Mouse (Mus musculus) 416B (cell line): ENCODE measurements at regions not wholly inside any gene's neighbourhood (a gene's known extent, or its start where the extent isn't known, plus 50 kb on each side); places are given as distances from the start of the nearest gene placed in this dataset.

Experiments
- DNase-seq: peaks from one replicate; pipeline ENCODE4 v3.0.0; 2011; ENCODE audit warnings: low read depth

- no peak for DNase-seq
Observed at GRCm38 (mm10) chr2:21129621-21130020, 75.5 kb downstream of the Enkur start.

DNA sequence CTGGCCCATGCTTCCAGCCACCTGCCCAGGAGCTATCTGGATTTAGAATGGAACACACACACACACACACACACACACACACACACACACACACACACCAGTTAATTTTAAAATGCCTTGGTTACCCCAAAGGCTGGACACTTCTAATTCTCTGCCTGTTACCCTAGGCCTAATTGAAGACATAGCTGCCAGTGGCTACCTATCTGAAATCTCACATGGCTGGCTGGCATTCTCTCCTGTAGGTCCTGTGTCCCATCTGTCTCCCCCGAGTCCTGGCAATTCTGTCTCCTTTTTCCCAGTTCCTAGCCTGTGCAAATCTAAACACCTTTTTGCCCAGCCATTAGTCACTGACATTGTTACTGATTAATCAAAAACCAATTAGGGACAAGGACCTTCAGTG lies 78.6 kb downstream of the Enkur start:
- no peak for DNase-seq

- no peak for DNase-seq
Observed at GRCm38 (mm10) chr2:21122421-21122820, 82.7 kb downstream of the Enkur start.

DNA sequence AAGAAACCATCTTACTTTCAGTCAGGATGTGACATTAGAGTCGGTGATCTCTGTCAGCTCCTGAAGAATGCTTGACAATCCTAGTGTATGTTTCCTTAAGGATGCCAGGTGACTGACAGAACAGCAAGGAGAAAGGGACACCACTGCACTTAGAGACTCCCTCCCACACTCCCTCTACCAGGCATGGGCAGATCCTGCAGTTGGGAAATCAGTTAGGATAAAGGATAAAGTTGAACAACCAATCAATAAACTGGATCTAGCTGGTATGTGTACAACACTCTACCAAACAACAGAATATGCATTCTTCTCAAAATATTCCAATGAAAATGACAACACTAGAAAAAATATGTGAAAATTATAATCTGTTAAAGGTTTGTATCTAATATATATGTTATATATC lies 83.5 kb downstream of the Enkur start:
- no peak for DNase-seq

- no peak for DNase-seq
Observed at GRCm38 (mm10) chr2:21116817-21117216, 88.3 kb downstream of the Enkur start.

- peak; percentile 75 for DNase-seq
Observed at GRCm38 (mm10) chr2:21111527-21111926, 93.6 kb downstream of the Enkur start.

- no peak for DNase-seq
Observed at GRCm38 (mm10) chr2:21100248-21100808, 104.8 kb downstream of the Enkur start.

- peak; percentile 74 for DNase-seq
Observed at GRCm38 (mm10) chr2:21091058-21091971, 113.8 kb downstream of the Enkur start.

DNA sequence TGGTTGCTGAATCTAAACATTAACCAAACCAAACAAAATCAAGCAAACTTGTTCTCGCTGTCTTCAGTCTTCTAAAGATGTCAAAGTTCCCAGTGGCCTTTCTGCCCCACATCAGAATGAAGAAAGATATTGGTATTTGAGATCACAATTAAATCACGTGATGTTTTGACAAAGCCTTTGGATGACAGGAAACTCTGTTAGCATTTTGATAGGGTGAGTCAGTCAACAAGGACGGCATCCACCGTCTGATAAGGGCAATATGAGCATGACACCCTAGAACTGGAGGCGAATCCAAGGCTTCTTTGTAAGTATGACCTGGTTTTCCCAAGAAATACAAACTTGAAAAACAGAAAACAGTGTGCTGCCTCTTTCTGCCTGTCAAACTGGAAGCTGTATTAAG lies 116.8 kb upstream of the Arhgap21 start:
- peak; percentile 59 for DNase-seq

GRCm38 (mm10) chr2:21067292-21067850 lies 98.7 kb upstream of the Arhgap21 start:
- DNase-seq = peak; percentile 13

- no peak for DNase-seq
Observed at GRCm38 (mm10) chr2:21060347-21060650, 91.6 kb upstream of the Arhgap21 start.

DNA sequence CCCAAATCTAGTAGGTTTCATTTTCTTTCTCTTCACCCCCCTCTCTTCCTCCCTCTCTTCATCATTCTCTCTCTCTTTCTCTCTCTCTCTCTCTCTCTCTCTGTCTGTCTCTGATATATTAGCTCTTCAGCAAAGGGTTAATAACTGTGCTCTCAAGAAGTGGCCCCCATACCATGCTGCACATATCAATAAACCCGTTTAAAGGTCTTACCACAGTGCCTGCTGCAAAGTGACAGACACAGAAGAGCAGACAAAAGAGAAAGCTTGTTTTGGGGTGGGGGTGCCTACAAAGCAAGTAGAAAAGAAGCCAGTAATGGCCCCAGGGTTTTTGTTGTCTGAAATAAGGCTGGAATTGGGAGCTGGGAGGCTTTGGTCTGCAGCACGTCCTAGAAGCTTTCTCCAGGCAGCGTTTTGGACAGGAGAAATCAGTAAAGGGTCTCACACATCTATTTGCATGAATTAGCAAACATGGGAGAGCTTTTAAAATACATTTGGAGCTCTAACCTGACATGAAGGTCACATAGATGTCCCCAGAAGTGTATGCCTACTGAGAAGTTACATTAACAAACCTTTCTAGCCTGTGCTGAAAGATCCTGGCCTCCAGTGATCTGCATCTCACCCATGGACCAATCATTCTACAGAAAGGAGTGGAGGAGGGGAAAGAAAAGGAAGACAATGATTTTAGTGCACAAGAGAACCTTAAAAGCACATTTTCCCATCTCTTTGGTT lies 91.1 kb upstream of the Arhgap21 start:
- no peak for DNase-seq

- DNase-seq = no peak
Observed at GRCm38 (mm10) chr2:21058940-21059339, 90.3 kb upstream of the Arhgap21 start.

GRCm38 (mm10) chr2:21056450-21057210 lies 87.9 kb upstream of the Arhgap21 start:
- no peak for DNase-seq

DNA sequence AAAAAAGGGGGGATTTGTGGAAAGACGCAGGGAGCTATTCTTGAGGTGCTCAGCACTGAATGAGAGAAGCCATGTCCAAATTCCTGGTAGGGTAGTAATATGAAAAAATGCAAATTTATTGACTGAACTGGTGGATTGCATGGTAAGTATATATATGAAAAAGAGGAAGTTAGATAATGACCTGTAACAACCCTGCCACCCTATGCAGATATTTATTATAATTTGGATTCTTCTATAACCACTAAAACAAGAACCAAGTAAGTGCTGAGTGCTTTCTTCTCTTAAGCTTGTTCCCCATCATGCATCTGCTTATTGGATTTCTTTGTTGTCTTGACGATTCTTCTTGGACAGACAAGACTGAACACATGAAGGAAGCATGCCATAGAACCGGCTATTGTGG lies 86.7 kb upstream of the Arhgap21 start:
- DNase-seq = no peak

DNA sequence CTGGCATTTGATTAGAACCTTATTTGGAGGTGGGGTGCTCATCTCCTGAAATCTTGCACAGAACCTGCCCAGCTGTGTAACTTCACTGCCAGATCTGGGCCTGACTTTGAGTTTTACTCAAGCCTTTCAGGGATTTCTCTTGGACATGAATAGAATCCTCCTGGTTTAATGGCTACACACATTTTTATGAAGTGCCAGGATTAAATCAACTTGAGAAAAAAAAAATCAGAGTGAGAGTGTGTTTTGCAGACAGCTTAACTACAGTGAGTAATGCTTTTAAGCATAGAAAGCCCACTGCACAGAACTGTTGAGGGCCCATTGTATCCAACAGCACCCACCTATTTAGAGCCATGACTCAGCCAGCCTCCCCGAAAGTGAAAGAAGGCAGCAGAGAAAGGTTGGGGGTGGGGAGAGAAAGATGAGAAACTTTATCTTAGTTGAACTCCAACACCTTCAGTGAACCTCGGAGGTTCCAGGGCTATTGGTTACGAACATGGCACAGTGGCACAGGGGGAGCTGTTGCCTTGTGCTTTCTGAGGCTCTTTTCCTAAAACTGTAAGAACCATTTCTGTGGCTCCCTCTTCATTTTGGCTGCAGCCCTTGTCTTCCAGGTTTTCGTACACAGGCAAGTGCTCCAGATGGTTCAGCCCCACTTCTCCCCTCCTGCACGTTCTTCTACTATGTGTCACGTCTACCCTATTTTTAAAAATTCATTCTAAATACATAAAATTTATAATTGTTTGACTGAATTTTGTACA lies 85.8 kb upstream of the Arhgap21 start:
- DNase-seq = no peak

DNA sequence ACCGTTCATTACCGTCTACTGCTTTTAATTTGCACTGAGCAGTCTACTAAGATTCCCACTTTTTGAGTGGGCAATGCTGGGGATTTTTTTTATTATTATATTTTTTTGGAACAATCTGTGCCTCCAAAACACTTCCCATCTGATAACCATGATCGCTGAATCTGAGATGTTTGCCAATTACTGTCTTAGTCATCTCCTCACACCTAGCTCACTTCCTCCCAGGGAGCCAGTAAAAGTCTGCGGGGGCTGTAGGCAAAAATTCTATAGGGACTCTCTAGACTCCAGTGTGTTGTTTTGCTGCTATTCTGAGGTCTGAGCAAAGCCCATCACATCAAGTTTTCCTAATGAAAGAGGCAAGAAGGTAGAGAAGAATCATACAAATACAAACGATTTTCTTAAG lies 84.9 kb upstream of the Arhgap21 start:
- DNase-seq = no peak

DNA sequence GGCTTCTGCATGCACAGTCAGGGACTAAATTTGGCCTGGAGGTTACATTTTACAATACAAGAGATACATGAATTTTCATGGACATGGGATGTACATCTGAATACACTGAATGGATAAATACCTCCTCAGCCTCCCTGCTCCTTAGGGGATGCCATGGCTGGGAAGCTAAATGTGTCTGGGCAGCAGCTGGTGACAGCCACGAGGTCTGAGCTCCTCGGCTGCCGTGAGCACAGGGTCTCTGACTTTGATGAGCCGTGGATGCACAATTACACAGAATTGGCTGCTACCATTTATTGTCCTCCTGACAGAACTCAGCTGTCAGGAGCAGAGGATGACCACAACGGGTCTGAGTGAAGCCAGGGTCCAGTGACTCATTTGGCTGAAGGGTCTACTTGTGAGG lies 80.3 kb upstream of the Arhgap21 start:
- DNase-seq = no peak

DNA sequence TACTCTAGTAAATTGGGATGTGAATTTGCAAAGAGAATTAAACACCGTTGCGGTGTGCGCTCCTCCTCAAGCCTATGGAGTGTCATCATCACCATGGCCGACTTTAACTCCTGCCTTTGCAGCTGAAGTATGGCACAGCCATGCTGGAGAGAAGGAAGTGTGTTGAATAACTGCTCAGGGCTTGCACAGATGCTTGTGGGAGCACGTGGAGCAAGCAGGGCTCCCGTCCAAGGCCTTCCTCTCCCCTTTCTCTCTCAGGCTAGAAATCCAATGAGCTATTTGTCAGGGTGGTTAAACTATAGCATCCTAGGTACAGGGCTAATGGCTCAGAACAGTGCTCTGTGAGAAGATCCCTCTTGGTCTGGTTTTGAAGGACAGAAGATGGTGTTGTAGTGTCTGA lies 79.5 kb upstream of the Arhgap21 start:
- DNase-seq = no peak

- no peak for DNase-seq
Observed at GRCm38 (mm10) chr2:21046503-21047116, 77.9 kb upstream of the Arhgap21 start.

DNA sequence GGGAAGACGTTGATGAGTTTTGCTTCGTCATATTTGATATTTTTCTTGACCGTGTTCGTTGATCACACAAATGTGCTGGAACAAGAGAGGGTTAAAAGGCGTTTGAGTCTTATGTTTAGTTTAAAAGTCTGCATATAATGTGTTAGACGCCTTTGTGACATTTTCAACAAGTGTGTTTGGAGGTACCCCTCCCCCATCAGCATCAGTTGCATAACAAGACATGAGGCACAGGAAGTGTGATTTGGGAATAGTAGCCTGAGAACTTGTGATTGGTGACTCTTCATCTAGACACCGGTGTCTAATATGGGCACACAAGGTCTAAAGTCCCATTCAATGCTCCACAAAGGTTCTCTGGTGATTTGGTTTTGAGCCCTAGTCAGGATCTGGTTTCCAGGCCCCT lies 76.1 kb upstream of the Arhgap21 start:
- no peak for DNase-seq
